In the genomic region with DNA sequence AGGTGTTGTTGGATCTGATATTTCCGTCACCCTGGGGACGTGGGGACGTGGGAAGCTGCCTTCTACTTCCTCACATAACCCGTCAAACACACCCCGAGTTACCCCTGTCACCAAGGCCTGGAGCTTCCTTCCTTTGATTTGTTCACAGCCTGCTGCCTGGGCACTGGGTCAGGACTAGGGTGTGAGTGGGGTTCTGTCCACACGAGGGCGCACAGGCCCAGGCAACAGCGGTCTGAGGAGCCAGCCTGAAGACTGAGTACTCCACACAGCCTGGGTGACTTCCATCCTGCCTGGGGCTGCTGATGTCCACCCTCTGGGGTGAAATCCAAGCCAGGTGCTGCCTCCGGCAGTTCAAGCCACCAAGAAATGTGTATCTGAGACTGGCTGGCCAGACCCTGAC, we compare ENCODE assay signal across 8 mouse cellular contexts. TPM values are rescaled to one million over a fixed set of nuclear protein-coding genes. Genes with fewer than 3 reads are reported as not detected.
DNase-seq lines count a peak whose midpoint lies in the region; ATAC-seq lines count a peak whose summit lies in the region.

No protein-coding gene starts in this region.

- DNase-seq in adrenal gland, adult 18-20 months (ENCODE audit: low spot score in 2 of 2), result peak; percentile 86 to 90
- DNase-seq in embryo, embryonic 11 days, result peak; percentile 88
- peak; percentile 75 for DNase-seq in gastrocnemius, postnatal 25 days
- peak; percentile 63 to 70 for DNase-seq in left cerebral cortex, adult 8-10 months (ENCODE audit: low spot score in 2 of 2)
- DNase-seq in right cerebral cortex, postnatal 10 days (ENCODE audit: low spot score in 2 of 2), result peak; percentile 79 to 87
- peak; percentile 45 for DNase-seq in urinary bladder, postnatal 10 days (ENCODE audit: low spot score)

- ATAC-seq in inflammation-experienced regulatory T-cells, adult 6 months, result peak; percentile 82
- ATAC-seq in megakaryocyte progenitor cell, adult 5-6 weeks (replicated peaks; ENCODE audit: poor library complexity), result peak; percentile 87

RNA-seq across cellular contexts. Expression of a gene that starts 41.1 kb away (rescaled TPM):
- total RNA-seq in adrenal gland, adult 18-20 months (2021), result 1 to 10 TPM in 1 of 2 experiments, under 1 TPM in 1; 0.42 to 1.2 TPM
- total RNA-seq in gastrocnemius, postnatal 25 days (2021), result 1 to 10 TPM; 1.0 to 1.1 TPM
- not detected for polyA plus RNA-seq in inflammation-experienced regulatory T-cells, adult 6 months (2017; shearing (Covaris generic))
- 1 to 10 TPM in 1 of 4 experiments, under 1 TPM in 3; 0.43 to 1.2 (median 0.58) TPM for total RNA-seq in left cerebral cortex, adult 8-10 months (2022)
- 2.9 and 4.1 TPM in 2 replicates for total RNA-seq in megakaryocyte progenitor cell, adult 5-6 weeks (2015)
- total RNA-seq in megakaryocyte progenitor cell, adult 5-6 weeks (2017), result 1.5 and 3.8 TPM in 2 replicates

RNA-seq across cellular contexts. Expression of a gene that starts 56.5 kb away (rescaled TPM):
- total RNA-seq in adrenal gland, adult 18-20 months (2021), result 10 to 100 TPM; 12.4 to 16.0 TPM
- 10 to 100 TPM; 65.8 to 67.7 TPM for total RNA-seq in gastrocnemius, postnatal 25 days (2021)
- polyA plus RNA-seq in inflammation-experienced regulatory T-cells, adult 6 months (2017; shearing (Covaris generic)), result 10 to 100 TPM in 1 of 3 experiments, 1 to 10 TPM in 2; 5.6 to 10.6 (median 6.5) TPM
- 10 to 100 TPM; 12.3 to 17.8 (median 15.1) TPM for total RNA-seq in left cerebral cortex, adult 8-10 months (2022)
- total RNA-seq in megakaryocyte progenitor cell, adult 5-6 weeks (2015), result 6.5 and 7.5 TPM in 2 replicates
- total RNA-seq in megakaryocyte progenitor cell, adult 5-6 weeks (2017), result 7.5 and 10.9 TPM in 2 replicates

Comparison
In these comparisons a context has a peak if more than half of its experiments do, and no peak if none do; other contexts are left out.
1. Peak in every context shown above with its lines: DNase-seq and ATAC-seq.